Mouse (Mus musculus) limb, embryonic 11.5 days (tissue): ENCODE results near the gene Tox4. TPM values are rescaled to one million over a fixed set of nuclear protein-coding genes. Genes with fewer than 3 reads are reported as not detected.
A peak's percentile ranks its signal among the peaks of the same experiment; 100 is the strongest.

Experiments used
- ATAC-seq: fragments of 200-750 bp; cut with Nextera tagmentation; 2 replicates; pipeline ENCODE4 v1.8.0; 2017; ENCODE audit warnings: low read depth; ENCODE audit not compliant: insufficient number of reproducible peaks, low FRiP score, low TSS enrichment
- DNase-seq: peaks from one replicate; pipeline ENCODE4 v3.0.0-alpha.2; 2015; ENCODE audit warnings: low spot score
- H3K27ac ChIP-seq: fragments of 300-500 bp; sonication (generic); replicated peaks from 2 replicates; pipeline ENCODE4 v1.5.1; 2014; ENCODE audit warnings: low read depth, mild to moderate bottlenecking, low read length
- H3K27me3 ChIP-seq: fragments of 300-500 bp; sonication (generic); 2 replicates; pipeline ENCODE4 v1.6.1; 2014; ENCODE audit warnings: mild to moderate bottlenecking, low read length, mixed read lengths; ENCODE audit not compliant: control insufficient read depth, insufficient read depth
- H3K36me3 ChIP-seq: fragments of 300-500 bp; sonication (generic); 2 replicates; pipeline ENCODE4 v1.6.1; 2014; ENCODE audit warnings: mild to moderate bottlenecking, low read length, moderate library complexity, mixed read lengths; ENCODE audit not compliant: control insufficient read depth, insufficient read depth
- H3K4me1 ChIP-seq: fragments of 300-500 bp; sonication (generic); 2 replicates; pipeline ENCODE4 v1.6.1; 2014; ENCODE audit warnings: low read length, mixed read lengths; ENCODE audit not compliant: control insufficient read depth, insufficient read depth
- H3K4me2 ChIP-seq: fragments of 300-500 bp; sonication (generic); 2 replicates; pipeline ENCODE4 v1.6.1; 2014; ENCODE audit warnings: low read depth, mild to moderate bottlenecking, moderate library complexity; ENCODE audit not compliant: severe bottlenecking
- H3K4me3 ChIP-seq: fragments of 300-500 bp; sonication (generic); 2 replicates; pipeline ENCODE4 v1.5.1; 2014; ENCODE audit warnings: low read depth, low read length
- H3K9ac ChIP-seq: fragments of 300-500 bp; sonication (generic); 2 replicates; pipeline ENCODE4 v1.6.1; 2014; ENCODE audit warnings: mild to moderate bottlenecking, low read length
- H3K9me3 ChIP-seq: fragments of 300-500 bp; sonication (generic); 2 replicates; pipeline ENCODE4 v1.6.1; 2016; ENCODE audit warnings: low read length; ENCODE audit not compliant: control insufficient read depth
- WGBS: fragments of 180-500 bp; shearing (Covaris S2); extraction: QIAGEN DNeasy Blood & Tissue Kit; methylation state at CpG from one replicate; pipeline ENCODE4 v1.1.7; 2014; 5-methylcytosine and 5-hydroxymethylcytosine counted together
- polyA plus RNA-seq: library from polyadenylated mRNA; unstranded; fragments of >200 nt; fragmentation: Nextera tagmentation; extraction: Ambion mirVana; gene quantifications from 2 replicates; pipeline ENCODE4 v1.2.1, GENCODE M21; 2014

Tox4 gene
- polyA plus RNA-seq, 1 experiment from 2014 or later, result 52.3 TPM

- ATAC-seq (no peak), DNase-seq (no peak)
- H3K9me3 ChIP-seq, result no peaks in the 10 kb centered on the region
- no peak overlapping the region for H3K4me2 ChIP-seq
- H3K9ac ChIP-seq, result no peak overlapping the region
- WGBS, result 92% methylated on average over 1 of the region's 3 CpGs
- H3K27me3 ChIP-seq, result peaks cover 27% of the 10 kb centered on the region; the same call in 1 of the 2 replicates
- no peaks in the 10 kb centered on the region for H3K4me1 ChIP-seq
- H3K4me3 ChIP-seq, result no peak overlapping the region
- H3K36me3 ChIP-seq, result no peaks in the 10 kb centered on the region
- H3K27ac ChIP-seq, result no peak overlapping the region
Measured at GRCm38 (mm10) chr14:52332171-52332570, 53.2 kb downstream of the Tox4 start.

GRCm38 (mm10) chr14:52338751-52339511 is 60.0 kb downstream of the Tox4 start:
- no peak overlapping the region for H3K27ac ChIP-seq
- H3K36me3 ChIP-seq, result no peaks in the 10 kb centered on the region
- peak; percentile 62 for DNase-seq
- H3K4me2 ChIP-seq, result peak overlapping the region; percentile 15; the same call in 1 of the 2 replicates
- no peak overlapping the region for H3K9ac ChIP-seq
- H3K27me3 ChIP-seq, result no peaks in the 10 kb centered on the region
- no peak for ATAC-seq
- no peak overlapping the region for H3K4me3 ChIP-seq
- no peaks in the 10 kb centered on the region for H3K9me3 ChIP-seq
- WGBS, result 33% methylated on average over 21 of the region's 21 CpGs
- H3K4me1 ChIP-seq, result no peaks in the 10 kb centered on the region

- Histone ChIP-seq H3K4me2 (no peak overlapping the region), H3K4me1 (no peaks in the 10 kb centered on the region), H3K27me3 (no peaks in the 10 kb centered on the region), H3K9ac (no peak overlapping the region), H3K9me3 (no peaks in the 10 kb centered on the region; the same call in 1 of the 2 replicates), H3K36me3 (no peaks in the 10 kb centered on the region), H3K4me3 (no peak overlapping the region), H3K27ac (no peak overlapping the region)
- DNase-seq, result no peak
- WGBS, result 79% methylated on average over 6 of the region's 6 CpGs
- ATAC-seq, result no peak
Measured at GRCm38 (mm10) chr14:52339512-52339852, 60.5 kb downstream of the Tox4 start.

Other genes with a start within 250 kb of the Tox4 start
- gene Olfr221, start 236.7 kb upstream of the Tox4 start, polyA plus RNA-seq, result not detected in 2 replicates
- gene Hnrnpc, start 175.1 kb upstream of the Tox4 start, polyA plus RNA-seq, result 989 and 1,009 TPM in 2 replicates
- gene Rpgrip1, start 168.4 kb upstream of the Tox4 start, polyA plus RNA-seq, result 119 and 124 TPM in 2 replicates
- 82.9 and 90.9 TPM in 2 replicates for gene Supt16, start 81.7 kb upstream of the Tox4 start, polyA plus RNA-seq
- 55.4 and 58.6 TPM in 2 replicates for gene Chd8, start 21.4 kb upstream of the Tox4 start, polyA plus RNA-seq
- gene Rab2b, start 399 bp downstream of the Tox4 start, polyA plus RNA-seq, result 24.8 and 29.1 TPM in 2 replicates
- 45.5 and 47.7 TPM in 2 replicates for gene Mettl3, start 26.0 kb downstream of the Tox4 start, polyA plus RNA-seq
- 30.2 and 37.4 TPM in 2 replicates for gene Sall2, start 49.6 kb downstream of the Tox4 start, polyA plus RNA-seq
- not detected in 2 replicates for gene Olfr1513, start 77.3 kb downstream of the Tox4 start, polyA plus RNA-seq
- gene Olfr1512, start 100.0 kb downstream of the Tox4 start, polyA plus RNA-seq, result not detected in 2 replicates
- gene Olfr1511, start 118.2 kb downstream of the Tox4 start, polyA plus RNA-seq, result not detected in 2 replicates
- not detected in 2 replicates for gene Olfr1510, start 135.2 kb downstream of the Tox4 start, polyA plus RNA-seq
- gene Olfr1509, start 163.8 kb downstream of the Tox4 start, polyA plus RNA-seq, result not detected in 2 replicates
- not detected in 2 replicates for gene Olfr1508, start 188.3 kb downstream of the Tox4 start, polyA plus RNA-seq
- not detected in 2 replicates for gene Olfr1507, start 216.6 kb downstream of the Tox4 start, polyA plus RNA-seq